Mouse (Mus musculus): ENCODE measurements at regions not wholly inside any gene's neighbourhood (a gene's known extent, or its start where the extent isn't known, plus 50 kb on each side); places are given as distances from the start of the nearest gene placed in this dataset.

DNA sequence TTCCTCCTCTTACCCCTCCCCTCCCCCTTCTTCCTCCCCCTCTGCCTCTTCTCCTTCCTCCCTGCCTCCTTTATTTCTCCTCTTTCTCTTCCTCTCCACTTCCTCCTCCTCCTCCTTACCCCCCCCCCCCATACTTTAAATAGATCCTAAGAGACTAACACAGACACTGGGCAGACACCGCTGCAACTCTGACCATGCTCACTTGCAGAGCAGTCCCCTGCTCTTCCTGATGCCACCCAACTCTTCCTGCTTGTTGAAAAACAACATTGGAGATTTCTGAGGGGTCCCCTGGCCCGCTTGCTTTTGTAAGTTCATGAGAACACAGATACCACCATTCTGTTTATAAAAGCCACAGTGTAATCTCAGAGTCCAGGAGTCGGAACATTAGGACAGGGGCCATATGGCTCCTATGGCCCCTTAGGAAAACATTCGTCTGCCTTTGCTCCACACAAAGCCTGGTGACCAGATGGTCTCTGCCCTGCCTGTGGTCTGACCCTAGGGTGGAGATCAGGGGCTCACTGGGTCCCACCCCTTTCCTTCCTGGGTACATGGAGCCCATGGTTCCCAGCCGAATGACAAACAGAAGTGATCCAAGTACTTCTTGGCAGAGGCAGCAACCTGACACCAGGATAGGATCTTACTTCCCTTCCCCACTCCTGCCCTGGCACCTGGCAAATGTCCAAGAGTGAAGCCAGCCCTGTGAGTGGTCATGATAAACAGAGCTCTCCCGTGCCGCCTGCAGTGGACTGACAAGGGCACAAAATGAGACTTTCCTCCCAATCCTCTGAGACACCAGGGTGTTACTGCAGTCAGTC lies 123.1 kb downstream of the Ets2 start:
- 7% methylated on average over 7 of the region's 7 CpGs for WGBS
- DNase-seq (ENCODE audit: low read depth, low spot score), result no peak

DNA sequence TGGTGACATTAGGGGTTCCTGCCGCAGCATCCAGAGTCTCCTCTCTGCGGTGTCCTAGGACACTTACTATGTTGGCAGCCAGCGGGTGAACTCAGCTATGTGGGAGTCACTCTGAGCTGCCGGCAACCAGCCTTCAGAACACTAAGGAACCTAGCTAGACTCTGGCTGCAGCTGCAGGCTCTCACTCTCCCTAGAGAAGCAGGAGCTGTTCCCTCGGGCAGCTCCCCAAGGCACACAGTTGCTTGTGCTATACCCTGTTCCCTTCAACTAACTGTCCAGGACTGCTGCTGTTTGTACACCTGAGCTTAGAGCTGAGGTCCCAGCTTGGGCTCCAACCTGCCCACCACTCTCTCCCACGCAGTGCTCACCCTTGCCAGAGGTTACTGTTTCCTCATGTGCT lies 121.9 kb downstream of the Ets2 start:
- 23% methylated on average over 6 of the region's 6 CpGs for WGBS
- no peak for DNase-seq (ENCODE audit: low read depth, low spot score)

DNA sequence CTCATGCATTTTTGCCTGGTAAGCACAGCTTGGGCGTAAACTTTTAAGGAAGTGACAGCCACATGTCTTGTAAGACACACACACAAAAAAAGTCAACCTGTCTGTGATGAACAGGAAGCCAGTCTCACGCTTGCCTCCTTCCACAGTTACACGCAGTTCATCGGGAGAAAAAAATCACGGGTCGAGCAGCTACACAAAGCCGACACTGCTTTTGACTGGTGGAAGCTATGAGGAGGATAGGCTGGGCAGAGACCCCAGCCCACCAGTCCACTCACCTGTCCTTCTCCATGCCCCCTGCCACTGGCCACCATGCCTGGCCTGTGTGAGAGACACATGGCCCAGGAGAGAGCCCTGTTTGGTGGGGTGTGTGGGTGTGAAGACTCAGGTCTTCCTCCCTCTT lies 119.2 kb downstream of the Ets2 start:
- no peak for DNase-seq (ENCODE audit: low read depth, low spot score)
- 79% methylated on average over 7 of the region's 7 CpGs for WGBS

DNA sequence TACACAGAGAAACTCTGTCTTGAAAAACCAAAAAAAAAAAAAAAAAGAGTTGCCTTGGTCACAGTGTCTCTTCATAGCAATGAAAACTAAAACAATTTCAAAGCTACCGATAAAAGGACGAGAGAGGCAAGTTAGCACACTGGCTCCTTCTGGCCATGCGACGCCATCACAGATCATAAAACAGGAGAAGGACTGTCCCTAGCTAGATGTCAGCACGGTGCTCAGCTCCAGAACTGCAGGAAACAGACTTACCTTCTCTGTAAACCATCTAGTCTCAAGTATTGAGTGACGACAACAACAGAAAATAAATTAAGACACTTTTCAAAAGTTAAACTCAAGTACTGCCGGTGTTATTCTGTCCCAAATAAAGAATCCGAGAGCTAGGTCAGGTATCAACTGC lies 118.7 kb downstream of the Ets2 start:
- 83% methylated on average over 8 of the region's 8 CpGs for WGBS
- DNase-seq (ENCODE audit: low read depth, low spot score), result no peak

DNA sequence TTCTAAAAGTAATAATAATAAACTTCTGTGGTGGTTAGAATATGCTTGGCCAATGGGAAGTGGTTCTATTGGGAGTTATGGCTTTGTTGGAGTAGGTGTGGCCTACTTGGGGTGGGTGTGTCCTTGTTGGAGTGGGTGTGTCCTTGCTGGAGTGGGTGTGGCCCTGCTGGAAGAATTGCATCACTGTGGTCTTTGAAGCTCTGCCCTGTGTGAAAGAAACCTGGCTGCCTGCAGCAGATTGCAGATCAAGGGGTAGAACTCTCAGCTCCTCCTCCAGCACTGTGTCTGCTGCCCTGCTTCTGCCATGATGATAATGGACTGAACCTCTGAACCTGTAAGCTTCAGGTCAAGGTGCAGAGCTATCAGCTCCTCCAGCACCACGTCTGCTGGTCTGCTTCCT lies 118.1 kb downstream of the Ets2 start:
- DNase-seq (ENCODE audit: low read depth, low spot score), result no peak
- WGBS, result 26% methylated on average over 1 of the region's 1 CpGs

DNA sequence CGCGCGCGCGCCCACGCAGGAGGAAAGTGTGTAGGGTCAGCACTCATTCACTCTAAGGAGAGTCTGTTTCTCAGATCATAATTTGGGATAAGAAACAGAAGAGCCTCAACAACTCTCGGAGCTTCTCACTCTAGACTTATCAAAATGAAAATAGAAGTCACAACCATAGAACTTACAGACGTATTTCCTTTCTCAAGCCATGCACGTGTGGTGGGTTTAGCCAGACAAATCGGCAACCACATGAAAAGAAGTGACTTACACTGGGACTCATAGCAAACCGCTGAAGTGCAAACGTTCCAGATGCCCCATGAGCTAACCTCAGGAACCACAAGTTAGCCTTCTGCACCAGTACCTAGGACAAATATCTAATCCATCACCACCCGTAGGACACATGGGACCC lies 114.1 kb downstream of the Ets2 start:
- no peak for DNase-seq (ENCODE audit: low read depth, low spot score)
- WGBS, result 93% methylated on average over 13 of the region's 13 CpGs

DNA sequence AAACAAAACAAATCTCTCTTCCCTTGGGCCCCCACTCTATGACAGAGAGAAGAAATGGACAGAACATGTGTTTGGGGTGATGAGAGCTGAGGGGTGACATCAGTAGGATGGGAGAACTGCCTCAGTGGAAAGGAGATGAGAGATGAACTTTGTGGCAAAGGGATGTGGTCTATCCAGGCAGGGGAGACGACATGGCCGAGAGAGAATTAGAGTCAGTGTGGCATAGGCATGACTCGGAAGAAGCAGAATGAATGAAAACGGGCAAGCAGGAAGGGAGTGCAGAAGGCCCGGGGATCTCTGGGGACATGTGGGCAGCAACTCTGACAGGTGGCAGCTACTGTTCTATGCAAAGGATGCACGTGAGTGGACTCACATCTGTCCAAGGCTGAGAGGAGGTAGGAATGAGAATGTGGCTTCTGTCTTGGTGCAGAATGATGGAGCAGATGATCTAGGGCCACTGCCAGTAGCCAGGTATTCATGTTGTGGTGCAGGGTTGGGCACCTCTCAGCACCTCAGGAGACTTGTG lies 113.4 kb downstream of the Ets2 start:
- no peak for DNase-seq (ENCODE audit: low read depth, low spot score)

DNA sequence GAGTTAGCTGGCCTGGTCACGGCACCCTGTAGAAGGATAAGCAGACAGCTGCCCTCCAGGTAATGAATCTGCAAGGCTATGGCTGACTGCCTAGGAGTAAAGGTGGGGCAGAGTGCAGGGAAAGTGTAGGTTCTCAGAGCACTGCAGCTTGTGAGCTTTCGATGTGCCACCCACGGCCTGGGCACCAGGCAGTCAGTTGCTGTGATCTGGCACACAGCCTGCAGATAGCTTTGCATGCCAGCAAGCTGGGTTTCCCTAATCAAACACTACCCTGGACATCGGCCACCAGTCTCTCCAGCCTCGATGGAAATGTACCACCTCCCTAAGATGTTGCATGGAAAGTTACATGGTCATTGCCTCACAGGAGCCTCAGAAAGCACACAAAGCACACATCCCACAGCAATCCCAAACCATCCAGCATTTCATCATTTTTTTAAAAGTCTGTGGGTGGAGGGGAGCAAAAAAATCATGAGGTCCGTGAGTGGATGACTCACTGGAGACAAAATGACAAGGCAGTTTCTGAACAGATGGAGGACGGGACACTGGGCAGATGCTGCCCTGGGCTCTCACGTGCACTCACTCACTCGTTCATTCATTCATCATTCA lies 112.7 kb downstream of the Ets2 start:
- WGBS, result 20% methylated on average over 9 of the region's 9 CpGs
- DNase-seq (ENCODE audit: low read depth, low spot score), result no peak

More for the DNA sequence above, 113.4 kb downstream of the Ets2 start:
- 79% methylated on average over 6 of the region's 6 CpGs for WGBS

DNA sequence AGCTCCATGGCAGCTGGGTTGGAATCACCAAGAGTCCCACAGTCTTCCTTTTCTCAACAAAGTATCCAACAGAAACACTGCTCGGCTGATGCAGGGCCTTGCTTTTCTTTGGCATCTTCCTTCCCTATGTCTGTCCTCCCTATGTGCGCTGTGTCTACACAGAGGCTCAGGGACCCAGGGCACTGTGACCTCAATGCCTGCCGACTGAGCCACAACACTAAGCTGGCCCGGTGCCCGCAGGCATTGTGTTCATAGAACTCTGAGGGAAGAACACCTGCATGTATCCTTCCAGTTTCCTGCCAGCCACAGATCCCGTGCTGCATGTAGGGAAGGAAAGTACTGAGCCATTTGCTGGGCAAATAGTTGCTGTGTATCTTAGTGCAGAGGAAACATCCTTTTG lies 109.2 kb downstream of the Ets2 start:
- DNase-seq (ENCODE audit: low read depth, low spot score), result no peak

DNA sequence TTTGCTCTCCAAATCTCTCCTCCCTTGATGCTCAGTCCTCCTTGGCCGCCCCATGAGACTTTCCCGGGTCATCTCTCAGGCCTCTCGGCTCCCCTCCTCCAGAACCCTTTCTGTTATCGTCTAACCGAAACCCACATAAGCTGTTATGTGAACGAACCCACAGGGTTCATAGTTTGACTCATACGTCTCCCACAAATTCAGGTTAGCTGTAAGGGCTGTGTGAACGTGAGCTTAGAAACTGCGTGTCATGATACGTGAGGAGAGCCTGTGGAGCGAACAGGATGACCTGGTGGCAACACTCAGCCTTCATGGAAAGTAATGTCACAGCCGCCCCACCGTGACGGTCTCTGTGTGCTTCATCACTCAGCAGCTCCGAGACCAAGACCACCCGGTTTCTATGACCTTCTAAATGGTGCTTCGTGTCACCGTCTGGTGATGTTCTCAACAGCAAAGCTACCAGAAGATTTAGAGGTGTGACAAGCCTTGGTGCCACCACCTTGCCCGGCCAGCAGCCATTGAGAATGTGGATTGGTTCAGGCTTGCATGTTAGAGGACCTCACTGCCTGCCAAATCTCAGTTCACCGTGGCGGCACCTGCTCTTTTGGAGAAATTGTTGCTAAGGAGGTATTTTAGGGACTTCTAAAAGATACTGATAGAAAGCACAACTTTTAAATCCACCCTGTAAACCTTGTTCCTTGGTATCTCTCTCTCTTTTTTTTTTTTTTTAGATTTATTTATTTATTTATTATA lies 107.4 kb downstream of the Ets2 start:
- DNase-seq (ENCODE audit: low read depth, low spot score), result no peak
- WGBS, result 67% methylated on average over 21 of the region's 21 CpGs

More for the DNA sequence above, 109.2 kb downstream of the Ets2 start:
- WGBS, result 24% methylated on average over 6 of the region's 6 CpGs

DNA sequence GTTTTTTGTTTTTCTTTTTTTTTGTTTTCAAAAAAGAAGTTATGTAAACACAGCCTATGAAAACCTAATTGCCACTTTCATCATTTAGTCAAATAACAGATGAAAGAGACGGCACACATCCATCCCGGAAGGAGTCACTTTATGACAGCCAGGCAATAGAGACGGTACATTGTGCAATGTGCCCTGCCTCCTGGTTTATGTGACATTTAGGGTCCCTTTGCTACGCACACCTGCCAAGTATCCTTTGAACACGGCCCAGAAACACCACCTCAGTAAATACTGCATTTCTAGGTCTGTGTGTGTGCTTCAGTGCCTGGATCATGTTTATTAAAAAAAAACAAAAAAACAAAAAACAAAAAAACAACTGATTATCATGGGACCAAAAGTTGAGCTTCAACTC lies 104.6 kb downstream of the Ets2 start:
- 29% methylated on average over 5 of the region's 5 CpGs for whole genome bisulfite sequencing
- peak; percentile 74 for DNase-seq (ENCODE audit: low read depth, low spot score)

DNA sequence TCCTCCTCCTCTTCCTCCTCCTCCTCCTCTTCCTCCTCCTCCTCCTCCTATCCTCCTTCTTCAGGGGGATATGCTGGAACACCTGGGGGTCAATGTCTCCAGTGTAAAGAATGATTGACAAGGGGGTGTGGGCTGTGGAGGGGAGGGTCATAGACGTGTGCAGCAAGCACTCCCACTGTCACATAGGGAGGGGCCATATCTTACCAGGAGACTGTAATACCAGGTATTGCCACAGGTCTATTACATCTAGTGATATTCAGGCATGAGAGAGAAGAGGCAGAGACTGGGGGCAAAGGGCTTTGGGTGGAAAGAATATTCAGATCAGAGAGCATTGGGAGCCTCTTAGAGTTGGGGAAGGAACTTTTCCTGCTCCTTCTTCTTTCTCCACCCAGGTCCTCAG lies 102.3 kb downstream of the Ets2 start:
- no peak for DNase-seq (ENCODE audit: low read depth, low spot score)
- WGBS, result 31% methylated on average over 1 of the region's 1 CpGs

DNA sequence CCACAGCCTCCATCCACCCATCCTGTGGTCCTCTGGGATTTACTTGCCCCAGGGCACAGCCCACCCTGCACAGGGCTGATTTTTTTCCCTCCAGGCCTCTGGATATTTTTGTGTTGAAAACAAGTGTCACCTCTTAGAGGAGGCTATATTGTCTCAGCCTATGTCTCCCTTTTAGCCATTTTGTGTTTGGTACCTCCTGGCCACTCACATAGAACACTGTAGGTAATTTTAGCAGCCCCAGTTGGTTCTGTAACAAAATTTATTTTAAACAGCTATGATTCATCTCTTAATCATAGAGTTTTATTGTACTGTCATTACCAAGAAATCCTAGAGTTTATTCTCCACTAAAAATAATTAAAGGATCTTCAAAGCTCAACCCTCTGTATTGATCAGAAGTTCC lies 100.8 kb downstream of the Ets2 start:
- no peak for DNase-seq (ENCODE audit: low read depth, low spot score)

DNA sequence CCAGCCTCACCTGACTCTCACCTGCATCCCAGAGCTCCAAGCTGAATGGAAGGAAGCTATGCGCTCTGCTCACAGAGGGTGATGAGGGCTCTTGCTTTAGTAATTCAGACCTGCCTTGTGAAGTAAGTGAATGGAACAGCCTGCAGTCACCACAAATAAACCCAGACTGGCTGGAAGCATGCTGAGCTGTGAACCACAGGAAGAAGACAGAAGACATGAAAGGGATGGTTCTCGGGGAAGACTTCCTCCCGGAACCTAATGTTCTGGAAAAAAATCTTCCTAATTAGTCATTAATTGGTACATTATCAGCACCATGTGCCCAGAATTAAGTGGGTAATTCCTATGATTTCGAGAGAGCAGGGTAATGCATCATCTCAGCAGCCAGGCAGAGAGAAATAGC lies 100.3 kb downstream of the Ets2 start:
- WGBS, result 89% methylated on average over 4 of the region's 4 CpGs
- no peak for DNase-seq (ENCODE audit: low read depth, low spot score)

DNA sequence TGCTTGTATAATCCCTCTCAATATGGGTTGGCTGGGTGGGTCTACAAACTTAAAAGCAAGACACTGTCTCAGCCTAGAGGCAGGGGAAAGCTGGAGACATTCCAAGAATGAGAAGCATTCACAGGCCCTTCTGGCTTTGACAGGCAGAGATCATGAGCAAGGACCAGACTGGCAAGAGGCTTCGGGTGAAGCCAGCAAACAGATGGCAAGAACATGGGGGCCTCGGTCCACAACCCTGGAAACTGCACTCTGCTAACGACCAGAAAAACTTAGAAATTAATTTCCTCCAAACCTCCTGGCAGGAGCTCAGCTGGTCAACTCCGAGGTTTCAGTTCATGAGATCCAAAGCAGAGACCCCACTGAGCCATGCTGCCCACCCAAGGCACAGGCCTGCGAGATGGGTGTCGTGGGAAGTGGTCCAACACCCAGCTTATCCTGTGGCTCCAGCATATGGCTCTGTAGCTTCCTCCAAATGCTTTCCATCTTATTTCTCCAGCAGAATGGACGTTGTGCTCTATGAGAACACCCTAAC lies 99.1 kb downstream of the Ets2 start:
- no peak for DNase-seq (ENCODE audit: low read depth, low spot score)
- 89% methylated on average over 7 of the region's 7 CpGs for WGBS

DNA sequence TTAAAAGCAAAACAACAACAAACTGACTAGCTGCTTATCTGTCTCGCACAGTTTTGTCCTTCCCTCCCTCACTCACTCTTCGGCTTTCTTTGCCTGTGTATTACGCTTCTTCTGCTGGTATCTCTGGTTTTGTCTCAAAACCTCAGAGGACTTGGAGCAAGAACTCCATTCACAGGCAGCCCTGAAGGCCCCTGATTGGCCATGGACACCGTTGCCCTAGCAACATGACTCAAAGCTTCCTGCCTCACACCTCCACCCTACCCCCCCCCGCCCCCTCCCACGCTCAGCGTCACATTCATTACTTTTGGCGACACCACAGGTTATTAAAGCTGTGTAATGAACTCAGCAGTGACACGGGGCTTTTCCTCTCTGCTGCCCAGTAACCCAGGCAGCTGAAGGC lies 96.7 kb downstream of the Ets2 start:
- no peak for DNase-seq (ENCODE audit: low read depth, low spot score)
- WGBS, result 72% methylated on average over 9 of the region's 9 CpGs

DNA sequence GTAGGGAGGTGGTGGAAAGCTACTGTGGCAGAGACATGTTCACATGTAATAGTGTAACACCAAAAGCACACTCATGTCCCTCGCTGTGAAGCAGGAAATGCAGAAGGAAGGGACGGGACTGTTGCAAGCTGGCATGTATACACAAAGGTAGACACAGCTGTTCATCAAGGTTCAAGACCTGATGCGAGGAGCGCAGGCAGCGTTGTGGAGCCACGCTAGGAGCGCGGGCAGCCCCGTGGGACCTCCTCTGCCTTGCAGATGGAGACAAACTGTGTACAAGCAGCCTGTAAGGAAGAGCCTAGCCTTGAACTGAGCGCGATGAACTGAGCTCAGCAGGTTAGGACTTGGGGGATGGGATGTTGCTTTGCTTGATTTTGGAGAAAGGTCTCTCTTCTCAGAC lies 96.2 kb downstream of the Ets2 start:
- 83% methylated on average over 11 of the region's 11 CpGs for WGBS
- no peak for DNase-seq (ENCODE audit: low read depth, low spot score)

DNA sequence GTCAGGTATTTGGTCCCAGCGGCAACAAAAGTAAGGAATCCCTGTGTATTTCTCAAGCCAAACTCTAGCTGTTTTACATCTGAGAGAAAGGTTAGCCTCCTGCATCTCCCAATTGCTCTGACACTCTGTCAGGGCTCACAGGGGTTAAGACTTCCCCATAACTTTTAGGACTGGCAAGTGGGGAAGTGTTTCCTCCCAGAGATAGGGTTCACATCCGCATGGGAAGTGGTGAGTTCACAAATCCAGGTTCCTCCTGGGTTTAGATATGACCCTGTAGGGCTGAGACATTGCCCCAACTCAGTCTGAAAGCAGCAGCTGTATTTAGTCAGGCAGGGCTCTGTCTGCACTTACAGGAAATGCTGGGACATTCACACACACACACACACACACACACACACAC lies 95.3 kb downstream of the Ets2 start:
- DNase-seq (ENCODE audit: low read depth, low spot score), result no peak
- 73% methylated on average over 2 of the region's 2 CpGs for WGBS

DNA sequence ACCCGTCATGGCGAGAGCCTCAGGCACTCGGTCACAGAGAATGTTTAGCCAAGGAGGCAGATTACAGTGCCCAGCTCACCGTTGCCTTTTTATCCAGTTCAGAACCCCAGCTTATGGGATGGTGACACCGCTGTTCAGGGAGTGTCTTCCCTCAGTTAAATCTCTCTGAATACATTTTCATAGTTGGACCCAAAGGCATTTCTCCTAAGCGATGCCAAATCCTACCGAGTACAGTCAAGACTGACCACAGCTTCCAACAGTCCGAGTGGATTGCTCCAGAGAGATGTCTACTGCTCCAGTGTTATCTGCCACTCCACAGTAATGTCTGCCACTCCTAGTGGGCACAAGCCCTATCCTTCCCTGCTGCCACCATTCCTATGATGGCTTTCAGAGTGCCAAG lies 93.0 kb downstream of the Ets2 start:
- DNase-seq (ENCODE audit: low read depth, low spot score), result no peak
- WGBS, result 81% methylated on average over 8 of the region's 8 CpGs

DNA sequence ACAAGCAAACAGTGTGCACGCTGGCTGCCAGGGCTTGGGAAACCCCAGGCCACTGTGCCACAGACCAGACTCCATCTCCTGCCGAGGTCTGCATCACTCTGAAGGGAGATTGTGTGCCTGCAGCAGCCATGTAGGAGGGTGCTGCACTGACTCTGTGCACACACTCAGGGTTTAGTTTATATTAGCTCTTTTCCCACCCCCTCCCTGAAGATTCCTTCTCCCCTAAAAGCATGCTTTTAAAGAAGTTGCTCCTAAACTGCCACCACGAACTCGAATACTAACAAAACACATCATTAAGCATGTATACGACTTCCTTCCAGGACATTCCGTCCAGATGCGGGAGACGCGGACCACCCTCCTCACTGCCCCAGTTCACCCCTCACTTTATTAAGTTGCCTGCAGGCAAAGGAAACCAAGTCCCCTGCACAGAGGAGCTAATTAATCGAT lies 92.4 kb downstream of the Ets2 start:
- no peak for DNase-seq (ENCODE audit: low read depth, low spot score)
- WGBS, result 66% methylated on average over 10 of the region's 10 CpGs

Data from large intestine, adult 2 months (tissue).